Mouse (Mus musculus): ENCODE results near the gene Galnt4.

- TF ChIP-seq TAL1 (IDR thresholded peaks at IDR 0.05; ENCODE audit: low read length) (no peak), GATA1 (IDR thresholded peaks at IDR 0.05; ENCODE audit: low read length) (no peak)
Observed at GRCm38 (mm10) chr10:99117876-99118275, 9.9 kb downstream of the Galnt4 start.
